Mouse (Mus musculus) granulocyte monocyte progenitor cell, adult 5-6 weeks (primary cell): ENCODE measurements around the gene Snx9. TPM values are rescaled to one million over a fixed set of nuclear protein-coding genes. Genes with fewer than 3 reads are reported as not detected.

Experiments
- ATAC-seq: replicated peaks from 2 replicates; pipeline ENCODE4 v1.8.0; 2016; ENCODE audit warnings: mild to moderate bottlenecking, moderate TSS enrichment, inconsistent platforms; ENCODE audit not compliant: poor library complexity, severe bottlenecking
- total RNA-seq, 2 experiments: library from RNA; stranded (forward) in 1 of 2; stranded (reverse) in 1 of 2; fragments of 200-712, 200-1000 nt in 1 of 2; fragments of >200 nt in 1 of 2; fragmentation: Nextera tagmentation in 1 of 2; gene quantifications; 2 replicates each; pipeline ENCODE4 v1.2.3; 2014 to 2017

Gene Snx9
- total RNA-seq, 2 experiments from 2014 or later: 26.9 to 33.9 TPM

GRCm38 (mm10) chr17:5870696-5871095 is 29.6 kb downstream of the Snx9 start:
- no peak for ATAC-seq

- ATAC-seq: no peak
Measured at GRCm38 (mm10) chr17:5872506-5872905, 31.4 kb downstream of the Snx9 start.

- no peak for ATAC-seq
Measured at GRCm38 (mm10) chr17:5874565-5874964, 33.4 kb downstream of the Snx9 start.

- ATAC-seq: no peak
Measured at GRCm38 (mm10) chr17:5877611-5878157, 36.6 kb downstream of the Snx9 start.

- ATAC-seq: no peak
Measured at GRCm38 (mm10) chr17:5878878-5879277, 37.7 kb downstream of the Snx9 start.

GRCm38 (mm10) chr17:5885474-5885873 is 44.3 kb downstream of the Snx9 start:
- ATAC-seq: peak; percentile 90

- ATAC-seq: no peak
Measured at GRCm38 (mm10) chr17:5886181-5886810, 45.2 kb downstream of the Snx9 start.

- ATAC-seq: peak; percentile 60
Measured at GRCm38 (mm10) chr17:5886943-5887800, 46.0 kb downstream of the Snx9 start.

GRCm38 (mm10) chr17:5890429-5890828 is 49.3 kb downstream of the Snx9 start:
- ATAC-seq: 0 out of 2 replicates have a peak, but pooled peaks have one; percentile 19

GRCm38 (mm10) chr17:5891933-5892683 is 51.0 kb downstream of the Snx9 start:
- ATAC-seq: no peak

GRCm38 (mm10) chr17:5893092-5893491 is 52.0 kb downstream of the Snx9 start:
- ATAC-seq: peak; percentile 58

- no peak for ATAC-seq
Measured at GRCm38 (mm10) chr17:5893574-5894148, 52.5 kb downstream of the Snx9 start.

- ATAC-seq: no peak
Measured at GRCm38 (mm10) chr17:5896066-5896465, 54.9 kb downstream of the Snx9 start.

- no peak for ATAC-seq
Measured at GRCm38 (mm10) chr17:5896607-5897006, 55.5 kb downstream of the Snx9 start.

GRCm38 (mm10) chr17:5897326-5898200 is 56.4 kb downstream of the Snx9 start:
- ATAC-seq: no peak; the same call in 1 of the 2 replicates

GRCm38 (mm10) chr17:5899251-5899650 is 58.1 kb downstream of the Snx9 start:
- ATAC-seq: no peak

- no peak for ATAC-seq
Measured at GRCm38 (mm10) chr17:5901381-5901780, 60.3 kb downstream of the Snx9 start.

- ATAC-seq: no peak
Measured at GRCm38 (mm10) chr17:5903630-5904301, 62.6 kb downstream of the Snx9 start.

GRCm38 (mm10) chr17:5909681-5910080 is 68.6 kb downstream of the Snx9 start:
- ATAC-seq: no peak
